Mouse (Mus musculus) neural tube, embryonic 15.5 days (tissue): ENCODE data around the gene Pcbp2. TPM values are rescaled to one million over a fixed set of nuclear protein-coding genes. Genes with fewer than 3 reads are reported as not detected.
A peak's percentile ranks its signal among the peaks of the same experiment; 100 is the strongest.

Source experiments
- ATAC-seq: fragments of 200-750 bp; cut with Nextera tagmentation; 2 replicates; pipeline ENCODE4 v1.8.0; 2017; ENCODE audit warnings: mild to moderate bottlenecking, moderate TSS enrichment, moderate library complexity; ENCODE audit not compliant: low FRiP score
- H3K27ac ChIP-seq: fragments of 300-500 bp; sonication (generic); replicated peaks from 2 replicates; pipeline ENCODE4 v1.5.1; 2015; ENCODE audit warnings: mild to moderate bottlenecking, inconsistent platforms
- H3K27me3 ChIP-seq: fragments of 300-500 bp; sonication (generic); replicated peaks from 2 replicates; pipeline ENCODE4 v1.6.1; 2015; ENCODE audit warnings: inconsistent platforms
- H3K36me3 ChIP-seq: fragments of 300-500 bp; sonication (generic); 2 replicates; pipeline ENCODE4 v1.6.1; 2015; ENCODE audit warnings: inconsistent platforms
- H3K4me1 ChIP-seq: fragments of 300-500 bp; sonication (generic); 2 replicates; pipeline ENCODE4 v1.6.1; 2015; ENCODE audit warnings: inconsistent platforms
- H3K4me2 ChIP-seq: fragments of 300-500 bp; sonication (generic); 2 replicates; pipeline ENCODE4 v1.6.1; 2015; ENCODE audit warnings: inconsistent platforms, mild to moderate bottlenecking, moderate library complexity
- H3K4me3 ChIP-seq: fragments of 300-500 bp; sonication (generic); replicated peaks from 2 replicates; pipeline ENCODE4 v1.5.1; 2015; ENCODE audit warnings: mild to moderate bottlenecking, inconsistent platforms
- H3K9ac ChIP-seq: fragments of 300-500 bp; sonication (generic); replicated peaks from 2 replicates; pipeline ENCODE4 v1.6.1; 2015; ENCODE audit warnings: mild to moderate bottlenecking, inconsistent platforms
- H3K9me3 ChIP-seq: fragments of 300-500 bp; sonication (generic); replicated peaks from 2 replicates; pipeline ENCODE4 v1.6.1; 2016; ENCODE audit warnings: inconsistent platforms
- WGBS: fragments of 180-500 bp; shearing (Covaris S2); methylation state at CpG from one replicate; pipeline ENCODE4 v1.1.7; 2015; ENCODE audit warnings: mixed read lengths; 5-methylcytosine and 5-hydroxymethylcytosine counted together
- polyA plus RNA-seq: library from polyadenylated mRNA; unstranded; fragments of >200 nt; fragmentation: Nextera tagmentation; extraction: Ambion mirVana; gene quantifications from 2 replicates; pipeline ENCODE4 v1.2.1, GENCODE M21; 2015

Pcbp2 gene
- polyA plus RNA-seq, 1 experiment from 2014 or later, result 117 TPM

GRCm38 (mm10) chr15:102500479-102500878 is 30.1 kb downstream of the Pcbp2 start:
- Histone ChIP-seq H3K4me1 (no peaks in the 10 kb centered on the region), H3K36me3 (peaks cover 75% of the 10 kb centered on the region), H3K4me2 (no peak overlapping the region), H3K27me3 (no peaks in the 10 kb centered on the region), H3K4me3 (no peak overlapping the region), H3K27ac (no peak overlapping the region), H3K9me3 (no peaks in the 10 kb centered on the region), H3K9ac (no peak overlapping the region)
- WGBS, result 93% methylated on average over 5 of the region's 5 CpGs
- no peak for ATAC-seq

GRCm38 (mm10) chr15:102501084-102501814 is 30.9 kb downstream of the Pcbp2 start:
- 89% methylated on average over 19 of the region's 19 CpGs for WGBS
- Histone ChIP-seq H3K27me3 (no peaks in the 10 kb centered on the region), H3K4me2 (no peak overlapping the region), H3K36me3 (peaks cover 75% of the 10 kb centered on the region), H3K4me3 (no peak overlapping the region), H3K9ac (no peak overlapping the region), H3K9me3 (no peaks in the 10 kb centered on the region), H3K27ac (no peak overlapping the region), H3K4me1 (no peaks in the 10 kb centered on the region)
- peak; percentile 30; the same call in 1 of the 2 replicates for ATAC-seq

DNA sequence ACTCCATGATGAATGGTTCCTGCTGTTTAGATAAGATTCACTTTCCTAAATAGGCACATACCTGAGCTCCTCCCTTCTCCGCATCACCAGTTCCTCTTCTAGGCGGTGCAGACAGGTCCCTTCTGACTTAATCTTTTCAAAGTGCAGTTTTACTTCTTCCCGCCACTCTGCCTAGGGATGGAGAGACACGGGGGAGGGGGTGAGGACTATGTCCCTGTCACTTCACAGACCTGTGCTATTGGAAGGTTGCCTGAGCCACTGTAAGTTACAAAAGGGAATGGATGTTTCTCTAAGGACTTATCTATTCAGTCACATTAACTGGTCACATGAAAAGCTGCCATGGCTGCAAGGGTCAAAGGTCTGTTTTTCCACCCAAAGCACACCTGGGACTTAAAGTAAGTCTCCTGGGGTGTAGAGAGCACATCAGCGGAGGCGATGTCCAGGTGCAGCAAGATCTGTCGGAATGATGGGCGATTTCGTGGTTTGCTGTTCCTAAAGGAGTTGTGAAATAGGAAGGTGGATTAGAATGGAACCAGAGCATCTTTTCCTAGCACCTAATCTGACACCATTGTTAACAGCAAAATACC is 32.0 kb downstream of the Pcbp2 start:
- no peak for ATAC-seq
- H3K4me2 ChIP-seq, result no peak overlapping the region
- WGBS, result 83% methylated on average over 9 of the region's 9 CpGs
- H3K9ac ChIP-seq, result no peak overlapping the region
- H3K4me3 ChIP-seq, result no peak overlapping the region
- no peaks in the 10 kb centered on the region for H3K9me3 ChIP-seq
- no peak overlapping the region for H3K27ac ChIP-seq
- peaks cover 76% of the 10 kb centered on the region for H3K36me3 ChIP-seq
- no peaks in the 10 kb centered on the region for H3K4me1 ChIP-seq
- H3K27me3 ChIP-seq, result no peaks in the 10 kb centered on the region

- no peak within 1 kb of the TSS for H3K4me3 ChIP-seq
- H3K9me3 ChIP-seq, result no peaks in the 10 kb centered on the region
- ATAC-seq, result no peak
- no peak within 1 kb of the TSS for H3K4me2 ChIP-seq
- no peaks in the 10 kb centered on the region for H3K27me3 ChIP-seq
- peaks cover 79% of the 10 kb centered on the region for H3K36me3 ChIP-seq
- H3K4me1 ChIP-seq, result peaks cover 1% of the 10 kb centered on the region; the same call in 1 of the 2 replicates
- H3K27ac ChIP-seq, result no peak within 1 kb of the TSS
- H3K9ac ChIP-seq, result no peak within 1 kb of the TSS
- 93% methylated on average over 1 of the region's 1 CpGs for WGBS
Measured at GRCm38 (mm10) chr15:102503447-102503846, 33.1 kb downstream of the Pcbp2 start, which contains the start of gene Gm10337. Gene Gm10337 (plus strand): TSS chr15:102503722.

DNA sequence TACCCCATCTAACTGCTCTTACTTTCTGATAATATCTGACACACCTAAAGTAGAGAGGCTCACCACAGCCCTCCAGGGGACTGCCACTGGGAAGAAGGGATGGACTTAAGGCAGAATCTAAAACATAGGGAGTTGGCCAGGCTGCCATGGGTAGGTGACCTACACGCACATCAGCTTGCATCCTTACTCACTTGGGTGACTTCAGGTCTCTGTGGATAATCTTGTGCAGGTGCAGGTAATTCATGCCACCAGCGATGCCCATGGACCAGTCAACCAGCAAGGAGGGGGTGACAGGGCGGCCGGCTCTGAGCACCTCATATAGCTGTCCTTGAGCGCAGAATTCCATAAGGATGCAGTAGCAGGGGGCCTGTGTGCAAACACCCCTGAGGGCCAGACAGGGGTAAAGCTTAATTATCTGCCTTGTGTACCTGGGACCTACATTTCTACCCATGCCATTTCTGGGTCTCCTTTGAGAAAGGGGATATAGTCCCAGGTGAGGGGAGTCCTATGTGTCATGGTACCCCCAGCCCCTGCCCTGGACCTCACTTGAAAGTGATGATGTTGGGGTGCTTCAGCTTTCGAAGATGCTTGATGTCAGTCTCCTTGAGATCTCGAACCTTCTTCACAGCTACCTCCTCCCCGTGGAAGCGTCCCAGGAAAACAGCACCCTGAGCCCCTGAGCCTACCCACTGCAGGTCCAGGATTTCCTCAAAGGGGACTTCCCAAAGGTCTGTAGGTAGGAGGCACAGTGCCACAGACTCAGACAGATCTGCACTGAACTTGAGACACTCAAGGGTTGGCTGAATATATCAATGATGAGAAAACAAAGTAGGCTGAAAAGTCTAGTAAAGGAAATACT is 33.8 kb downstream of the Pcbp2 start:
- peaks cover 76% of the 10 kb centered on the region for H3K36me3 ChIP-seq
- no peak overlapping the region for H3K4me2 ChIP-seq
- H3K27me3 ChIP-seq, result no peaks in the 10 kb centered on the region
- H3K9ac ChIP-seq, result no peak overlapping the region
- peaks cover 7% of the 10 kb centered on the region for H3K4me1 ChIP-seq
- 91% methylated on average over 9 of the region's 9 CpGs for WGBS
- no peak overlapping the region for H3K4me3 ChIP-seq
- ATAC-seq, result no peak
- H3K9me3 ChIP-seq, result no peaks in the 10 kb centered on the region
- H3K27ac ChIP-seq, result no peak overlapping the region

- H3K27ac ChIP-seq, result no peak overlapping the region
- no peaks in the 10 kb centered on the region for H3K9me3 ChIP-seq
- 77% methylated on average over 12 of the region's 12 CpGs for whole genome bisulfite sequencing
- ATAC-seq, result no peak
- no peaks in the 10 kb centered on the region for H3K27me3 ChIP-seq
- no peak overlapping the region for H3K4me2 ChIP-seq
- no peak overlapping the region for H3K9ac ChIP-seq
- H3K4me3 ChIP-seq, result no peak overlapping the region
- H3K36me3 ChIP-seq, result peaks cover 65% of the 10 kb centered on the region
- H3K4me1 ChIP-seq, result peaks cover 18% of the 10 kb centered on the region
Measured at GRCm38 (mm10) chr15:102505073-102505769, 34.9 kb downstream of the Pcbp2 start.

DNA sequence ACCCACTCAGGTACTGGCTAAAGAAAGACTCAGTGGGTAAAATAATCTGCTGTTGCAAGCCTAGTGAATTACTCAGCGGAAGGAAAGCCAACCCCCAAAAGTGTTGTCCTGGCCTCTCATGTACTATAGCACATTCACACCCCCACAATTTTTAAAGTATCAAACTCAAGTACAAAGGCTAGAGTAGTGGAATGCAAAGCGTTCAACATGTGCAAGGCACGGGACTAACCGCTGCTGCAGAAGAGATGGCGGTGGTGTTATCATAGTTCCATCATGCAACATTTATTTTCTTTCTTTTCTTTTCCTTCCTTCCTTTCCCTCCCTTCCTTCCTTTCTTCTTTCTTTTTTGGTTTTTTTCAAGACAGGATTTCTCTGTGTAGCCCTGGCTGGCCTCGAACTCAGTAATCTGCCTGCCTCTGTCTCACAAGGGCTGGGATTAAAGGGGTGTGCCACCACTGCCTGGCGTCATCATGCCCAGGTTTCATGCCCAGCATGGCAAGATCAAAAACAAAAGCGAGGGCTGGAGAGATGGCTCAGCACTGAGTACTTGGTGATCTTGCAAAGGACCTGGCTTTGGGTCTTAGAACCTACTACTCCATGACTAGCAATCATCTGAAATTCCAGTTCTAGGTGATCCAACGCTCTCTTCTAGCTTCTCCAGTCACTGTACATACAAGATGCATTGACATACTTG is 35.6 kb downstream of the Pcbp2 start:
- no peak overlapping the region for H3K4me3 ChIP-seq
- no peak overlapping the region for H3K9ac ChIP-seq
- no peaks in the 10 kb centered on the region for H3K27me3 ChIP-seq
- no peaks in the 10 kb centered on the region for H3K9me3 ChIP-seq
- H3K27ac ChIP-seq, result no peak overlapping the region
- H3K4me2 ChIP-seq, result no peak overlapping the region
- ATAC-seq, result no peak
- WGBS, result 89% methylated on average over 9 of the region's 9 CpGs
- H3K4me1 ChIP-seq, result peaks cover 22% of the 10 kb centered on the region
- H3K36me3 ChIP-seq, result peaks cover 58% of the 10 kb centered on the region

DNA sequence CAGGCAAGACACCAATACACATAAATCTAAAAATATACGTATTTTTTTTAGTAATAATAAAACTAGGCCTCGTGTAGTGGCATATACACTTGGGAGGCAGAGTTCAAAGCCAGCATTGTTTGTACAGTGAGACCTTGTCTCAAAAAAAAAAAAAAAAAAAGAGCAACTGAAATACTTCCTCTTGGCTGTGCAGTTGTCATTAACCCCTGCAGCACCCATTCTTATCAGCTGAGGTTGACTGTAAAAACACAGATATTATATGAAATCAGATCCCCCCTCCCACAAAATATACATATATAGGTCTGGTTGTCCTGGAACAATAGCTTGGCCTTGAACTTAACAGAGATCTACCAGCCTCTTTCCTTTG is 36.1 kb downstream of the Pcbp2 start:
- H3K9ac ChIP-seq, result no peak overlapping the region
- peaks cover 53% of the 10 kb centered on the region for H3K36me3 ChIP-seq
- WGBS, result 61% methylated on average over 2 of the region's 2 CpGs
- H3K27ac ChIP-seq, result no peak overlapping the region
- no peak overlapping the region for H3K4me3 ChIP-seq
- H3K4me1 ChIP-seq, result peaks cover 27% of the 10 kb centered on the region
- no peaks in the 10 kb centered on the region for H3K27me3 ChIP-seq
- no peaks in the 10 kb centered on the region for H3K9me3 ChIP-seq
- no peak overlapping the region for H3K4me2 ChIP-seq
- ATAC-seq, result no peak

GRCm38 (mm10) chr15:102506864-102507263 is 36.5 kb downstream of the Pcbp2 start:
- no peaks in the 10 kb centered on the region for H3K27me3 ChIP-seq
- ATAC-seq, result no peak
- no peak overlapping the region for H3K4me3 ChIP-seq
- WGBS, result 92% methylated on average over 1 of the region's 1 CpGs
- no peak overlapping the region for H3K27ac ChIP-seq
- H3K36me3 ChIP-seq, result peaks cover 49% of the 10 kb centered on the region
- H3K4me2 ChIP-seq, result no peak overlapping the region
- no peak overlapping the region for H3K9ac ChIP-seq
- peaks cover 31% of the 10 kb centered on the region for H3K4me1 ChIP-seq
- no peaks in the 10 kb centered on the region for H3K9me3 ChIP-seq

- no peak overlapping the region for H3K27ac ChIP-seq
- peaks cover 42% of the 10 kb centered on the region for H3K36me3 ChIP-seq
- H3K4me1 ChIP-seq, result peaks cover 38% of the 10 kb centered on the region
- H3K4me3 ChIP-seq, result no peak overlapping the region
- H3K27me3 ChIP-seq, result no peaks in the 10 kb centered on the region
- ATAC-seq, result no peak
- no peaks in the 10 kb centered on the region for H3K9me3 ChIP-seq
- H3K9ac ChIP-seq, result no peak overlapping the region
- no peak overlapping the region for H3K4me2 ChIP-seq
Measured at GRCm38 (mm10) chr15:102507561-102507960, 37.2 kb downstream of the Pcbp2 start.

DNA sequence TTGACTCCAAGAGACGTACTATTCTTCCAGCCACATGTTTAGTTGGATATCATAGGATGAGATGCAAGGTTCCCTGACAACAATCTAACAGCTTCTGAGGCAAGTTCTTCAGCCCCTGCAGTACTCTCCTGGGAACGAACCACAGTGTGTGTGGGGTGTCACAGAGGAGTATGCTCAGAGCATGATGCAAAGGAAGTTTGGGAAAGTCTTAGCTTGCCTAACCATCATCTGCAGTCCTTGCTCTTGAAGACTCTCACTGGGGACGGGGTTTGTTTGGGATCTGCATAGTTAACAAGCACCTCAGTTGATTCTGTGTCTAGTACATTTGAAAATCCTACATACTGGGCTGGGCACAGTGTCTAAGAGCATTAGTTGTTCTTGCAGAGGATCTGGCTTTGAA is 38.0 kb downstream of the Pcbp2 start:
- peaks cover 34% of the 10 kb centered on the region for H3K36me3 ChIP-seq

More for the DNA sequence above, 38.0 kb downstream of the Pcbp2 start:
- Histone ChIP-seq H3K27ac (no peak overlapping the region), H3K4me1 (peaks cover 46% of the 10 kb centered on the region), H3K9me3 (no peaks in the 10 kb centered on the region), H3K9ac (no peak overlapping the region), H3K4me2 (no peak overlapping the region), H3K27me3 (no peaks in the 10 kb centered on the region), H3K4me3 (no peak overlapping the region)
- 92% methylated on average over 3 of the region's 3 CpGs for WGBS
- ATAC-seq, result no peak
